ENCODE assay signal across 10 mouse cellular contexts in the genomic region with DNA sequence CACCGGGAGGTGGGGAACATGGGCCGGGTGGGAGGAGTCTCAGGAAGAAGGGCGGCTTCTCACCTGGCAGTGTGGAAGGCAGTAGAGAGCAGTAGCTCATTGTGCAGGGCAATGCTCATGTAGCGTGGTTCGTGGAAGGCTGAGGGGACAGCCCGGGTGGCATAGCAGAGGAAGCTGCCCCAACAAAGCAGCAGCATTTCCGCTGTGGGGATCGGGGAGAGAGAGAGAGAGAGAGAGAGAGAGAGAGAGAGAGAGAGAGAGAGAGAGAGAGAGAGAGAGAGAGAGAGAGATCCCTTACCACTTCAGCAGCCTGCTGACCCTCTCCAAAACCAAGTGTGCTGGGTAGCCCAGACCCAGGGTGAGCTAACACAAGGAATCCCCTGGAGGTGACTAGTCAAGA. TPM values are rescaled to one million over a fixed set of nuclear protein-coding genes. Genes with fewer than 3 reads are reported as not detected.
DNase-seq lines count a peak whose midpoint lies in the region; ATAC-seq lines count a peak whose summit lies in the region.
"Had no signal": no experiment of that assay in that cellular context is flagged by ENCODE, and none has a peak within 500 bp of the region (broad histone marks: within the 10 kb centered on the region; RNA-seq: fewer than 3 reads in every experiment).

No protein-coding gene starts in this region.

- H3K4me3 ChIP-seq in heart, embryonic 16.5 days (ENCODE audit: low read length) = no peak overlapping the region
- H3K4me3 ChIP-seq in heart, embryonic 11.5 days (ENCODE audit: low read depth, low read length) = no peak overlapping the region
- no peak overlapping the region for H3K4me3 ChIP-seq in liver, embryonic 13.5 days (replicated peaks)

- peaks cover 1% of the 10 kb centered on the region; the same call in 1 of the 2 replicates for H3K27me3 ChIP-seq in heart, embryonic 16.5 days (ENCODE audit: control insufficient read depth, insufficient read depth, low read length)
- peaks cover 16% of the 10 kb centered on the region; the same call in 1 of the 2 replicates for H3K27me3 ChIP-seq in heart, embryonic 11.5 days (ENCODE audit: control insufficient read depth, insufficient read depth, low read length)
- H3K27me3 ChIP-seq in liver, embryonic 13.5 days = peaks cover 52% of the 10 kb centered on the region

- no peak overlapping the region for H3K9ac ChIP-seq in heart, embryonic 16.5 days (ENCODE audit: low read length)
- no peak overlapping the region for H3K9ac ChIP-seq in heart, embryonic 11.5 days (ENCODE audit: low read depth, low read length)
- no peak overlapping the region for H3K9ac ChIP-seq in liver, embryonic 13.5 days
- H3K9ac ChIP-seq: hindbrain, embryonic 14.5 days had no signal

- peak overlapping the region; percentile 47 for H3K4me2 ChIP-seq in heart, embryonic 16.5 days (ENCODE audit: low read depth, low read length)
- H3K4me2 ChIP-seq in heart, embryonic 11.5 days = no peak overlapping the region
- peak overlapping the region; percentile 48; the same call in 1 of the 2 replicates for H3K4me2 ChIP-seq in liver, embryonic 13.5 days
- H3K4me2 ChIP-seq: hindbrain, embryonic 14.5 days had no signal

- no peak for DNase-seq in liver, embryonic 13.5 days
- peak; percentile 58 for DNase-seq in thymus, postnatal 14 days
- DNase-seq in adrenal gland, postnatal 4 days (ENCODE audit: low spot score in 2 of 2) = no peak
- no peak for DNase-seq in layer of hippocampus, adult 18-20 months (ENCODE audit: low spot score in 2 of 2)
- DNase-seq in cerebellum, postnatal 4 days (ENCODE audit: low spot score in 2 of 2) = no peak
- DNase-seq: cerebellum, adult 9-10 months had no signal

- no peak overlapping the region for H3K27ac ChIP-seq in heart, embryonic 16.5 days (ENCODE audit: low read length)
- no peak overlapping the region for H3K27ac ChIP-seq in heart, embryonic 11.5 days (ENCODE audit: low read depth, low read length)
- H3K27ac ChIP-seq in liver, embryonic 13.5 days = no peak overlapping the region
- H3K27ac ChIP-seq: hindbrain, embryonic 14.5 days had no signal

- peaks cover 15% of the 10 kb centered on the region for H3K4me1 ChIP-seq in heart, embryonic 16.5 days (ENCODE audit: control insufficient read depth, insufficient read depth, low read length)
- H3K4me1 ChIP-seq in heart, embryonic 11.5 days (ENCODE audit: control insufficient read depth, insufficient read depth, low read length) = peaks cover 12% of the 10 kb centered on the region
- peaks cover 7% of the 10 kb centered on the region for H3K4me1 ChIP-seq in liver, embryonic 13.5 days (replicated peaks)

- H3K9me3 ChIP-seq in heart, embryonic 16.5 days (replicated peaks; ENCODE audit: control insufficient read depth, low read length) = no peaks in the 10 kb centered on the region
- no peaks in the 10 kb centered on the region for H3K9me3 ChIP-seq in heart, embryonic 11.5 days (replicated peaks; ENCODE audit: control insufficient read depth, low read length)
- H3K9me3 ChIP-seq in liver, embryonic 13.5 days (replicated peaks) = no peaks in the 10 kb centered on the region

- 41% methylated on average over 8 of the region's 8 CpGs for whole genome bisulfite sequencing in heart, embryonic 16.5 days
- 25% methylated on average over 6 of the region's 8 CpGs for WGBS in heart, embryonic 11.5 days (ENCODE audit: insufficient replicate concordance)
- WGBS in liver, embryonic 13.5 days (ENCODE audit: insufficient replicate concordance) = 33% methylated on average over 8 of the region's 8 CpGs

- no peak for ATAC-seq in heart, embryonic 16.5 days (replicated peaks; ENCODE audit: extremely low read depth, insufficient read depth, low FRiP score)
- ATAC-seq in heart, embryonic 11.5 days (replicated peaks; ENCODE audit: insufficient number of reproducible peaks, low FRiP score, low TSS enrichment) = no peak
- peak; percentile 20; the same call in 1 of the 2 replicates for ATAC-seq in granulocyte monocyte progenitor cell, adult 5-6 weeks (replicated peaks; ENCODE audit: poor library complexity, severe bottlenecking)
- ATAC-seq in liver, embryonic 13.5 days (ENCODE audit: low read depth) = no peak

- no peaks in the 10 kb centered on the region for H3K36me3 ChIP-seq in heart, embryonic 16.5 days (ENCODE audit: control insufficient read depth, insufficient read depth)
- no peaks in the 10 kb centered on the region for H3K36me3 ChIP-seq in heart, embryonic 11.5 days (ENCODE audit: control insufficient read depth, insufficient read depth, low read length)
- H3K36me3 ChIP-seq in liver, embryonic 13.5 days = no peaks in the 10 kb centered on the region

RNA-seq across cellular contexts. Expression of gene Gpr179, which starts 8.7 kb away (rescaled TPM):
- 0.09 and 0.12 TPM in 2 replicates for polyA plus RNA-seq in heart, embryonic 16.5 days (2015; fragmentation: Nextera tagmentation; extraction: Ambion mirVana)
- polyA plus RNA-seq in heart, embryonic 11.5 days (2014; fragmentation: Nextera tagmentation; extraction: Ambion mirVana) = 0.01 TPM in 1 of 2 replicates, not detected in the other
- 0.71 TPM in 1 of 2 replicates, not detected in the other for total RNA-seq in granulocyte monocyte progenitor cell, adult 5-6 weeks (2014; fragmentation: Nextera tagmentation)
- total RNA-seq in granulocyte monocyte progenitor cell, adult 5-6 weeks (2017) = 0.10 and 0.17 TPM in 2 replicates
- 0.01 TPM in 1 of 2 replicates, not detected in the other for polyA plus RNA-seq in liver, embryonic 13.5 days (2015; fragmentation: Nextera tagmentation; extraction: Ambion mirVana)
- total RNA-seq in adrenal gland, postnatal 4 days (2021) = 10 to 100 TPM; 10.3 to 11.1 TPM
- under 1 TPM; 0.13 to 0.40 TPM for total RNA-seq in layer of hippocampus, adult 18-20 months (2021)

RNA-seq across cellular contexts. Expression of gene Socs7, which starts 19.2 kb away (rescaled TPM):
- 3.1 and 3.2 TPM in 2 replicates for polyA plus RNA-seq in heart, embryonic 16.5 days (2015; fragmentation: Nextera tagmentation; extraction: Ambion mirVana)
- polyA plus RNA-seq in heart, embryonic 11.5 days (2014; fragmentation: Nextera tagmentation; extraction: Ambion mirVana) = 2.2 and 2.9 TPM in 2 replicates
- total RNA-seq in granulocyte monocyte progenitor cell, adult 5-6 weeks (2014; fragmentation: Nextera tagmentation) = 5.5 and 6.3 TPM in 2 replicates
- 7.9 and 9.5 TPM in 2 replicates for total RNA-seq in granulocyte monocyte progenitor cell, adult 5-6 weeks (2017)
- polyA plus RNA-seq in liver, embryonic 13.5 days (2015; fragmentation: Nextera tagmentation; extraction: Ambion mirVana) = 1.0 and 1.1 TPM in 2 replicates
- 10 to 100 TPM; 25.6 to 27.4 TPM for total RNA-seq in adrenal gland, postnatal 4 days (2021)
- 10 to 100 TPM; 81.5 to 85.4 TPM for total RNA-seq in layer of hippocampus, adult 18-20 months (2021)

RNA-seq across cellular contexts. Expression of gene Mrpl45, which starts 27.7 kb away (rescaled TPM):
- 58.1 and 59.8 TPM in 2 replicates for polyA plus RNA-seq in heart, embryonic 16.5 days (2015; fragmentation: Nextera tagmentation; extraction: Ambion mirVana)
- 64.2 and 70.3 TPM in 2 replicates for polyA plus RNA-seq in heart, embryonic 11.5 days (2014; fragmentation: Nextera tagmentation; extraction: Ambion mirVana)
- total RNA-seq in granulocyte monocyte progenitor cell, adult 5-6 weeks (2014; fragmentation: Nextera tagmentation) = 26.6 and 36.0 TPM in 2 replicates
- 25.7 and 26.6 TPM in 2 replicates for total RNA-seq in granulocyte monocyte progenitor cell, adult 5-6 weeks (2017)
- polyA plus RNA-seq in liver, embryonic 13.5 days (2015; fragmentation: Nextera tagmentation; extraction: Ambion mirVana) = 33.4 and 39.8 TPM in 2 replicates
- total RNA-seq in adrenal gland, postnatal 4 days (2021) = 10 to 100 TPM; 33.7 to 39.6 TPM
- total RNA-seq in layer of hippocampus, adult 18-20 months (2021) = 10 to 100 TPM; 27.7 to 30.6 TPM

Comparison
In these comparisons a context has a peak if more than half of its experiments do, and no peak if none do; other contexts are left out.
1. RNA of gene Gpr179, which starts 8.7 kb away (total RNA-seq): 10.3 to 11.1 TPM in adrenal gland, postnatal 4 days; 0.10 to 0.71 TPM in granulocyte monocyte progenitor cell, adult 5-6 weeks and 0.13 to 0.40 TPM in layer of hippocampus, adult 18-20 months; every median in the first group is over 4 times any median in the second.